In genomic region chr2:144429171-144429570, GRCm38 (mm10) we compare ENCODE assay signal across 34 mouse cellular contexts.
DNase-seq lines count a peak whose midpoint lies in the region; ATAC-seq and TF ChIP-seq lines count a peak whose summit lies in the region.
"Had no signal": no experiment of that assay in that cellular context is flagged by ENCODE, and none has a peak within 500 bp of the region (broad histone marks: within the 10 kb centered on the region; RNA-seq: fewer than 3 reads in every experiment).

No protein-coding gene starts in this region.

- no peak overlapping the region for H3K4me3 ChIP-seq in embryonic facial prominence, embryonic 14.5 days (ENCODE audit: low read depth, low read length)
- H3K4me3 ChIP-seq in embryonic facial prominence, embryonic 10.5 days: no peak overlapping the region
- H3K4me3 ChIP-seq in small intestine, adult 2 months (ENCODE audit: low read depth, low read length): peak overlapping the region; percentile 60
- H3K4me3 ChIP-seq: embryonic facial prominence, embryonic 12.5 days; forebrain, embryonic 10.5 days; heart, adult 2 months; heart, embryonic 13.5 days; hindbrain, embryonic 10.5 days; hindbrain, embryonic 15.5 days; layer of hippocampus, adult 2 months; limb, embryonic 10.5 days; limb, embryonic 15.5 days; midbrain, embryonic 13.5 days; neural tube, embryonic 13.5 days had no signal

- no peaks in the 10 kb centered on the region for H3K27me3 ChIP-seq in embryonic facial prominence, embryonic 14.5 days (replicated peaks; ENCODE audit: control insufficient read depth, insufficient read depth, low read length)
- no peaks in the 10 kb centered on the region for H3K27me3 ChIP-seq in embryonic facial prominence, embryonic 10.5 days (replicated peaks; ENCODE audit: low read depth, poor library complexity, severe bottlenecking)
- no peaks in the 10 kb centered on the region for H3K27me3 ChIP-seq in small intestine, adult 2 months (ENCODE audit: control insufficient read depth, insufficient read depth, low read length)
- H3K27me3 ChIP-seq: CH12.LX; embryonic facial prominence, embryonic 12.5 days; heart, embryonic 13.5 days; hindbrain, embryonic 15.5 days; limb, embryonic 15.5 days; midbrain, embryonic 13.5 days; neural tube, embryonic 13.5 days had no signal

- no peak for DNase-seq in embryonic facial prominence, embryonic 14.5 days (ENCODE audit: low spot score)
- DNase-seq in embryonic facial prominence, embryonic 10.5 days (ENCODE audit: low spot score): no peak
- DNase-seq in kidney, postnatal 10 days: peak; percentile 38
- DNase-seq in kidney, adult 8-10 months: no peak
- DNase-seq in adrenal gland, adult 2 months: no peak
- DNase-seq in layer of hippocampus, adult 9-11 months: no peak
- no peak for DNase-seq in heart, postnatal 10 days
- DNase-seq: adrenal gland, postnatal 10 days; cerebellum, adult 8-10 months; cerebellum, postnatal 25 days; heart, adult 2 months; heart, postnatal 14 days; layer of hippocampus, postnatal 36 days; lung, adult 2 months; lung, postnatal 10 days; thymus, adult 18-20 months; thymus, postnatal 25 days had no signal

- no peak for TF ChIP-seq CTCF in small intestine, adult 2 months (IDR thresholded peaks at IDR 0.05; ENCODE audit: extremely low read depth, insufficient read length, insufficient replicate concordance, low read depth, low read length)

- WGBS in embryonic facial prominence, embryonic 14.5 days: 75% methylated on average over 7 of the region's 7 CpGs
- 84% methylated on average over 7 of the region's 7 CpGs for WGBS in embryonic facial prominence, embryonic 10.5 days
- 29% methylated on average over 7 of the region's 7 CpGs for WGBS in small intestine, adult 2 months

- no peaks in the 10 kb centered on the region; the same call in 1 of the 2 replicates for H3K4me1 ChIP-seq in embryonic facial prominence, embryonic 14.5 days (ENCODE audit: control insufficient read depth, insufficient read depth, low read length)
- H3K4me1 ChIP-seq in embryonic facial prominence, embryonic 10.5 days: no peaks in the 10 kb centered on the region
- H3K4me1 ChIP-seq in small intestine, adult 2 months (ENCODE audit: control insufficient read depth, insufficient read depth, insufficient read length, low read length): peaks cover 25% of the 10 kb centered on the region
- H3K4me1 ChIP-seq: embryonic facial prominence, embryonic 12.5 days; forebrain, embryonic 10.5 days; hindbrain, embryonic 10.5 days; hindbrain, embryonic 15.5 days; limb, embryonic 15.5 days; midbrain, embryonic 13.5 days; neural tube, embryonic 13.5 days had no signal

- ATAC-seq in embryonic facial prominence, embryonic 14.5 days (ENCODE audit: low read depth): 0 out of 2 replicates have a peak, but pooled peaks have one; percentile 18
- ATAC-seq: activated CD4-positive, CD25-positive, alpha-beta regulatory T cell, adult 4 months; forebrain, embryonic 16.5 days; inflammation-experienced regulatory T-cells, adult 6 months; midbrain, embryonic 13.5 days had no signal

- intact Hi-C loops in heart, postnatal 10 days (cut with DNase I): no loop called here

- TF ChIP-seq POLR2A in small intestine, adult 2 months (IDR thresholded peaks at IDR 0.05; ENCODE audit: low read depth, low read length): no peak

- H3K4me2 ChIP-seq in embryonic facial prominence, embryonic 14.5 days (ENCODE audit: low read depth, low read length): no peak overlapping the region
- H3K4me2 ChIP-seq: embryonic facial prominence, embryonic 12.5 days; heart, embryonic 13.5 days; hindbrain, embryonic 15.5 days; limb, embryonic 15.5 days; midbrain, embryonic 13.5 days; neural tube, embryonic 13.5 days had no signal

- no peak overlapping the region for H3K9ac ChIP-seq in embryonic facial prominence, embryonic 14.5 days (ENCODE audit: low read depth, low read length)
- H3K9ac ChIP-seq: embryonic facial prominence, embryonic 12.5 days; heart, embryonic 13.5 days; hindbrain, embryonic 15.5 days; limb, embryonic 15.5 days; liver, embryonic 14.5 days; midbrain, embryonic 13.5 days; neural tube, embryonic 13.5 days had no signal

- H3K9me3 ChIP-seq in embryonic facial prominence, embryonic 14.5 days (ENCODE audit: control insufficient read depth, low read length): no peaks in the 10 kb centered on the region
- H3K9me3 ChIP-seq in embryonic facial prominence, embryonic 10.5 days: no peaks in the 10 kb centered on the region
- H3K9me3 ChIP-seq: embryonic facial prominence, embryonic 12.5 days; forebrain, embryonic 10.5 days; heart, embryonic 13.5 days; hindbrain, embryonic 10.5 days; hindbrain, embryonic 15.5 days; limb, embryonic 10.5 days; limb, embryonic 15.5 days; midbrain, embryonic 13.5 days; neural tube, embryonic 13.5 days had no signal

- no peak overlapping the region for H3K27ac ChIP-seq in embryonic facial prominence, embryonic 14.5 days (replicated peaks; ENCODE audit: low read depth, low read length)
- H3K27ac ChIP-seq in embryonic facial prominence, embryonic 10.5 days (replicated peaks): no peak overlapping the region
- H3K27ac ChIP-seq in small intestine, adult 2 months (ENCODE audit: insufficient read depth, low read depth, low read length): peak overlapping the region; percentile 99
- H3K27ac ChIP-seq: embryonic facial prominence, embryonic 12.5 days; forebrain, embryonic 10.5 days; heart, adult 2 months; heart, embryonic 13.5 days; hindbrain, embryonic 10.5 days; hindbrain, embryonic 15.5 days; layer of hippocampus, adult 2 months; limb, embryonic 10.5 days; limb, embryonic 15.5 days; liver, embryonic 14.5 days; macrophage; midbrain, embryonic 13.5 days; neural tube, embryonic 13.5 days had no signal

- no peaks in the 10 kb centered on the region for H3K36me3 ChIP-seq in embryonic facial prominence, embryonic 14.5 days (ENCODE audit: control insufficient read depth, insufficient read depth, low read length)
- no peaks in the 10 kb centered on the region for H3K36me3 ChIP-seq in embryonic facial prominence, embryonic 10.5 days (replicated peaks)
- no peaks in the 10 kb centered on the region for H3K36me3 ChIP-seq in small intestine, adult 2 months (ENCODE audit: control insufficient read depth, insufficient read depth, low read length)
- H3K36me3 ChIP-seq: embryonic facial prominence, embryonic 12.5 days; forebrain, embryonic 10.5 days; heart, embryonic 13.5 days; hindbrain, embryonic 10.5 days; hindbrain, embryonic 15.5 days; limb, embryonic 10.5 days; limb, embryonic 15.5 days; midbrain, embryonic 13.5 days; neural tube, embryonic 13.5 days had no signal
